ENCODE assay signal across 7 mouse cellular contexts in genomic region chr7:132551351-132552126, GRCm38 (mm10). TPM values are rescaled to one million over a fixed set of nuclear protein-coding genes. Genes with fewer than 3 reads are reported as not detected.
DNase-seq lines count a peak whose midpoint lies in the region; ATAC-seq lines count a peak whose summit lies in the region.

No protein-coding gene starts in this region.

- under 1% methylated on average over 27 of the region's 27 CpGs for WGBS in intestine, embryonic 15.5 days
- 3% methylated on average over 27 of the region's 27 CpGs for WGBS in midbrain, embryonic 10.5 days

- H3K9ac ChIP-seq in intestine, embryonic 15.5 days, result peak overlapping the region; percentile 48

- 0 out of 2 replicates have a peak, but pooled peaks cover 3% of the 10 kb centered on the region for H3K4me1 ChIP-seq in intestine, embryonic 15.5 days (replicated peaks)
- H3K4me1 ChIP-seq in midbrain, embryonic 10.5 days, result peaks cover 7% of the 10 kb centered on the region; the same call in 1 of the 2 replicates

- ATAC-seq in intestine, embryonic 15.5 days, result peak; percentile 95

- peak overlapping the region; percentile 89 for H3K4me2 ChIP-seq in intestine, embryonic 15.5 days (replicated peaks)

- 0 out of 2 replicates have a peak overlapping the region, but pooled peaks have one; percentile 13 for H3K27ac ChIP-seq in intestine, embryonic 15.5 days
- peak overlapping the region; percentile 77 for H3K27ac ChIP-seq in midbrain, embryonic 10.5 days (replicated peaks)

- no peaks in the 10 kb centered on the region for H3K27me3 ChIP-seq in intestine, embryonic 15.5 days (replicated peaks)
- H3K27me3 ChIP-seq in midbrain, embryonic 10.5 days (ENCODE audit: low read depth, poor library complexity, severe bottlenecking), result peaks cover 2% of the 10 kb centered on the region; the same call in 1 of the 2 replicates

- no peaks in the 10 kb centered on the region for H3K9me3 ChIP-seq in intestine, embryonic 15.5 days
- H3K9me3 ChIP-seq in midbrain, embryonic 10.5 days (replicated peaks), result no peaks in the 10 kb centered on the region

- peak overlapping the region; percentile 45 for H3K4me3 ChIP-seq in intestine, embryonic 15.5 days (replicated peaks)
- peak overlapping the region; percentile 65 for H3K4me3 ChIP-seq in midbrain, embryonic 10.5 days

- DNase-seq in adrenal gland, adult (ENCODE audit: inconsistent age in 2 of 2, low spot score in 1 of 2), result peak; percentile 96 to 98
- peak; percentile 97 for DNase-seq in embryo, embryonic 10.5 days (ENCODE audit: low spot score)
- DNase-seq in gastrocnemius, postnatal 25 days, result peak; percentile 92
- peak; percentile 96 to 98 for DNase-seq in left cerebral cortex, postnatal 25 days (ENCODE audit: low spot score in 2 of 2)
- DNase-seq in midbrain, embryonic 10.5 days (ENCODE audit: low spot score), result peak; percentile 94
- DNase-seq in right cerebral cortex, postnatal 4 days, result peak; percentile 99

- intact Hi-C loops in left cerebral cortex, postnatal 25 days (cut with DNase I), result loop anchor here (1.0 to 2.0 kb wide), 4 partner anchors 76 to 653 kb away; partner anchors contain the start of gene Chst15

- H3K36me3 ChIP-seq in intestine, embryonic 15.5 days, result 0 out of 2 replicates have a peak, but pooled peaks cover under 1% of the 10 kb centered on the region
- H3K36me3 ChIP-seq in midbrain, embryonic 10.5 days, result peaks cover 2% of the 10 kb centered on the region; the same call in 1 of the 2 replicates

RNA-seq across cellular contexts. Expression of gene Oat, which starts 24.7 kb away (rescaled TPM):
- 100 to 1,000 TPM; 156 TPM for total RNA-seq in gastrocnemius, postnatal 25 days (2021)
- polyA plus RNA-seq in intestine, embryonic 15.5 days (2015; fragmentation: Nextera tagmentation; extraction: Ambion mirVana), result 1,488 and 1,505 TPM in 2 replicates
- 10 to 100 TPM; 82.1 to 83.3 TPM for total RNA-seq in left cerebral cortex, postnatal 25 days (2021)
- polyA plus RNA-seq in midbrain, embryonic 10.5 days (2016; fragmentation: Nextera tagmentation; extraction: Ambion mirVana), result 144 and 145 TPM in 2 replicates

RNA-seq across cellular contexts. Expression of gene Nkx1-2, which starts 47.9 kb away (rescaled TPM):
- not detected for total RNA-seq in gastrocnemius, postnatal 25 days (2021)
- polyA plus RNA-seq in intestine, embryonic 15.5 days (2015; fragmentation: Nextera tagmentation; extraction: Ambion mirVana), result 0.75 and 0.82 TPM in 2 replicates
- total RNA-seq in left cerebral cortex, postnatal 25 days (2021), result not detected
- polyA plus RNA-seq in midbrain, embryonic 10.5 days (2016; fragmentation: Nextera tagmentation; extraction: Ambion mirVana), result 0.80 and 1.6 TPM in 2 replicates

RNA-seq across cellular contexts. Expression of gene Lhpp, which starts 58.9 kb away (rescaled TPM):
- total RNA-seq in gastrocnemius, postnatal 25 days (2021), result 10 to 100 TPM; 12.5 to 13.2 TPM
- 40.4 and 41.5 TPM in 2 replicates for polyA plus RNA-seq in intestine, embryonic 15.5 days (2015; fragmentation: Nextera tagmentation; extraction: Ambion mirVana)
- total RNA-seq in left cerebral cortex, postnatal 25 days (2021), result 10 to 100 TPM; 15.3 to 19.2 TPM
- 20.5 and 20.7 TPM in 2 replicates for polyA plus RNA-seq in midbrain, embryonic 10.5 days (2016; fragmentation: Nextera tagmentation; extraction: Ambion mirVana)

Comparison
In these comparisons a context has a peak if more than half of its experiments do, and no peak if none do; other contexts are left out.
1. Peak in every context shown above with its lines: DNase-seq, ATAC-seq, H3K4me3 ChIP-seq and H3K27ac ChIP-seq.